Mouse (Mus musculus): ENCODE results near the gene Exoc6.
A peak's percentile ranks its signal among the peaks of the same experiment; 100 is the strongest.
"Not testable (repeated sequence)": the region's sequence is repeated elsewhere in the genome, so short reads cannot be mapped to it uniquely, and the experiment has no call there.

The Exoc6 gene

DNA sequence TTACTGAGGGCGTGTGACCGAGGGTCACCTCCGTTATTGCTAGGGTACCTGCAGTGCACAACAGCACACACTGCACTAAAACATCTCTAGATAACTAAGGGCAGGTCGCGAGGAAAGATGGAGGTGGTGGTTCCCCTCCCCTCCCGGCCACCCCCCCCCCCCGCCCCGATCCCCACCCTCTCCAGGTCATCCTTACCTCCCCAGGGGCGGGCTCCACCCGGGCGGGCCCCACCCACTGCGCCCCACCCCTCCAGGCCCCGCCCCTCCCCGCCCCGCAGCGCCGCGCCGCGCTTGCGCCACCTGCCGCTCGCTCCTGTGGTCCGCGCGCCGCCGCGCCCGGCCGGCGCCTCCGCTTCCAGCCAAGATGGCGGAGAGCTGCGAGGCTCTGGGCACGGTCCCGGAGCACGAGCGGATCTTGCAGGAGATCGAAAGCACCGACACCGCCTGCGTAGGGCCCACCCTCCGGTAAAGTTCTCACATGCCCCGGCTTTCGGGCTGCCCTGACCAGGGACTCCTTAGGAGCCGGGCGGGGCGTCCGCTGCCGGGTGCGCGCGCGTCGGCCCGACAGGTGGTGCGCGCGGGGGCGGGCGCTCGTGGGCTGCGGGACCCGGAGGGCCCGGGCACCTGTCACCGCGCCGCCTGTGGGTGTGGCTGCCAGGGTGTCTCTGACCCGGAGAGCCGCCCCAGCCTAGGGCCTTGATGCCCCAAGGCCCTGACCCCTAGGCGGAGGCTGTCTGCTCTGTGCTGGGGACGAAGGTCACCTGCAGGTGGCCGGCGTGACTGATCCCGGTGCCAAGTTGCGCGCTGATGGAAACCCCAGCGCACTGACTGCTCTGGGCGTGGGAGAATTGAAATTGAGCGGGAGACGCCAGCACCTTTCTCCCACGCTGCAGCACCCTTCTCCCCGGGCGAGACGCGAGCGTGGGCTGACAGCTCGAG is at the start of gene Exoc6:
Gene Exoc6 (plus strand): TSS at position 318 of the 939 bp plus-strand sequence.
- peak; percentile 78 to 87 for DNase-seq

DNA sequence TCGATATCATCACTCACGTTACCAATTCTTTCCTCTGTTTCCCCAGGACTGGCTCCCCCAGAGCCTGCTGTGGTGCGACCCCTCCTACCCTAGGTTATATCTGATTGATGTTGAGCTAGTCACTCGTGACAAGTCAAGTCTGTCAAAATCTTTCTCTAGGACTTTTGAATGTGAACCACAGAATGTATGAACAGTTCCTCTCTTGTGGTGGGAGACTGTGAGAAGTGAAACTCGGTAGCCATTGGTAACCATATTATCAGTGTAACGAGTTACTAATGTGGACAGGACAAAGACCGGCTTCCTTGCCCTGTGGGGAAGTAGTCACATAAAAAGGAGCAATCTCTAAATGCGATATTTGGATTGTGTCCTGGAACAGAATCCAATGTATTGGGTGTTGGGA is 47.2 kb upstream of the Exoc6 start:
- DNase-seq: no peak

DNA sequence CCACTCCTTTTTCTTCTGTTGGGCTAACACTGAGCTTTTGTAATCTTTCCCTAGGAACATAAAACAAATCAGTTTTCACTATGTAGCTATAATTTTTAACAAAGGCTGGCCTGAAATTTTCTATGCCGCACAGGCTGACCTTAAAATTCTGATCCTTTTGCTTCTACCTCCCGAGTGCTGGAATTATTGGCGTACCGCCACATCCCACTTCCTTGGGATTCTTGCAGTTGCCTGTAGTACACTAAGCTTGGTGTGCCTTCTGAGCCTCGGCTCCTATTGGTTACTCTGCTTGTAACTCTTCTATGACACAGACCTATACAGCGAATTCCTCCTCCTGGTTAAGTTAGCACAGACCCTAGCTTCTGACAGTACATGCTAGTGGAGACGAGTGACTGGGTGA is 44.2 kb upstream of the Exoc6 start:
- DNase-seq: no peak

DNA sequence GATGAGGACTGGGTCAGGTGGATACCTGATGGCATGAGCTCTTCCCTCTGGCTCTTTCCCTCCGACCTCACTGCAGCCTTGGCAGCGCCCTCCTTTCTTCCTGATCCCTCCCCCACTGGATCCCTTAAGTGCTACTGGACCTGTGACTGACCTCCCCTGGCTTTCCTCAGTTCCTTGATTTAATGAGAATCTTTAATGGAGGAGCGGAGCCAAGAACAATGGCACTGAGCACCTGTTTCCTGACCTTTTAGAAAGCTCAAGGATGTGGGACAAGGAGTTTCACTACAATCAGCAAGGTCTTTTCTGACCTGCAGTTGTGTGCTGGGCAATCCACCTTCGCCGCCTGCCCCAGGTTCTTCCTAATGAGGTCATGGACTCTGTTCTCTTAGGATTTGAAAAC is 43.6 kb upstream of the Exoc6 start:
- no peak for DNase-seq

DNA sequence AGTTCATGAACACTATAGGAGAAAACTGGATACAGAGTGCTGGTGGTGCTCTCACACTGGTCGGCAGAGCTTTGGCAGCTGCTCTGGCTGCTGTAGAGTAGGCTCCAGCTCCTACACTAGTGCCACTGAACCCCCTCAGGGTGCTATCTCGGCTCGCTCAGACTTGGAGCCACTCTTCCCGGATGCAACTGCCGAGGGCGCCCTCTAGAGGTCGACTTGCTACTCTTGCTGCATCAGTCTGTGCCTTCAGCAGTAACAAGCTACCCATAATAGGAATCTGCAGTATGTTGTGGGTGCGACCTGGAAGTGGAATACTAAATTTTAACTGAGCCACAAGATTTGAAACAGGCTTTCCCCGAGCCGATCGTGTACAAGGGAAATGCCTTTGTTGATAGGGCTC is 40.5 kb upstream of the Exoc6 start:
- peak; percentile 44 to 75 for DNase-seq

DNA sequence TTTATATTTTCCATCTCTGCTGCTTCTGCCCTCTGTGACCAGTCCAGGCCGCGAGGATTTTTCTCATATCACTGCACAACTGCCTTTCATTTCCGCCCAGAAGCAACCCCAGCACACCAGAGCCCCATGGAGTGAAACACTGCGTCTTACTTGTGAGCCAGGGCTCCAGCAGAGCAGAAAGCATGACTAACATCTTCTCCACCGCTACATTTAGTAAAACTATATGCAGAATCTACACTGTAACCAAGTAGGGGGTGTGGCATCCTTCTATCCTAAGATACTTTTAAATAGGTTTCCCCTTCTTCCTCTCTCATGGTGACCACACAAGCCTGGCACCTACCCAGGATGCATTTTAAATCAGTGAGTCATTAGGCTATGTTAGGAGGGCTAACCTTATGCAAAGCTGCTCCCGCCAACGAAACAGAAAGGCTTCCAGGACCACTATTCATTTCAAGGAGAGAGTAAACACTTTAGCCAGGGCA is 35.4 kb upstream of the Exoc6 start:
- DNase-seq: no peak

DNA sequence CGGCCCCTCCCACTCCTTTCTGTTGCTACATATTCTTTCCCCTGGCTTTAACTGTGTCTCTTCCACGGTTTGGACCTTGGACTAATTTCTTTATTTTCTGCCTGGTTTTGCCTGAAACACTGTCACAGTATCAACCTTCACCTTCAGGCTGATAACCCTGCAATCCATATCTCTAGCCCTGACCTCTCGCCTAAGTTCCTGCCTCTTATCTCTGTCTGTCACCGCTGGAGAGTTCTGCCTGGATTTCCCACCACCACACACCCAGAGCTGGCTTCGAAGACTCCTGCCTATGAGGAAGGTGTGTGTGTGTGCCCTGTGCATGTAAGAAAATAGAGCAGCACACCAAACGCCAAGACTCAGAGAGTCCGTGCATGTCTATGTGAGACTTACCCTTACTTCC is 32.8 kb upstream of the Exoc6 start:
- no peak for DNase-seq

DNA sequence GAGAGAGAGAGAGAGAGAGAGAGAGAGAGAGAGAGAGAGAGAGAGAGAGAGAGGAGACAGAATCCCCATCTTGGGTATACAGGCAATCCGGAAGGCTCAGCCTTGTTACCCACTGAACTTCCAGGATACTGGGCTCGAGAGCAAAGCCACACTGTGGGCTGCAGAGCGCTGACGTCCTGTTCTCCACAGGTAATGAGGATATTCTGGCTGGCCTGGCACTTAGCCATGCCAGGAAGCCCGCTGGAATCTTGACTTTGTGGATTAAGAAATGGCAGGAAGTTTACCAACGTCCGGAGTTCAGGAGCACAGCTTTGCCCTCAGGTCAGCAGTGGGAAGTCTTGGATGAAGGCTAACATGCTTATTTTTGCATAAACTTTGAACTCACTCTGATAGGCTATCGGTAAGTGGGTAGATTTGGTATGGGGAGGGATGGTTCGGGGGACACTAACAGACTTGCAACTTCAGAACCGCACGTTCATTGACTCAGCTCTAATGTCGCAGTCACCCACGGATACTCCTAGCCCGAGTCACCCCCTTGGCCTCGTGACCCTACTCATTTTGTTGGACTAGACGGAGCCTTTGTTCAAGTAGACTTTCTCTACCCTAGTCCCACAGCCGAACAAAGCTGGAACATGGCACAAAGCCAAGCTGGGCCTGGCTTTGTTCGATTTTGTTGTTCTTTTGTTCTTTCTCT is 29.3 kb upstream of the Exoc6 start:
- DNase-seq: no peak

DNA sequence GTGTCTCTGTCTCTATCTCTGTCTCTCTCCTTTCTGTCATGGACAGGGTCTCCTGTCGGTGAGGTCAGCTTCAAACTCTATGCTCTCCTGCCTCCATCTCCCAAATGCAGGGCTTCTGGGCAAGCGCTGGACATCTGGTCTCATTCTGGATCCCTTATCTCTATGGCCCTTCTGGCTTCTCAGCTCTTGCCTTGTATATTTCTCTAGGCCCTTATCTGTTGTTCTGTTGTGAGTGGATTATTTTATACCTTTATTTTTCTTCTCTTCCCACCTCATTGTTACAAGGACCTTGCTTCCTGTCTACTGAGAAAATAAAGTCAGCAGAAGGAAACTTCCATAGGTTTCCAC is 28.8 kb upstream of the Exoc6 start:
- no peak for DNase-seq

DNA sequence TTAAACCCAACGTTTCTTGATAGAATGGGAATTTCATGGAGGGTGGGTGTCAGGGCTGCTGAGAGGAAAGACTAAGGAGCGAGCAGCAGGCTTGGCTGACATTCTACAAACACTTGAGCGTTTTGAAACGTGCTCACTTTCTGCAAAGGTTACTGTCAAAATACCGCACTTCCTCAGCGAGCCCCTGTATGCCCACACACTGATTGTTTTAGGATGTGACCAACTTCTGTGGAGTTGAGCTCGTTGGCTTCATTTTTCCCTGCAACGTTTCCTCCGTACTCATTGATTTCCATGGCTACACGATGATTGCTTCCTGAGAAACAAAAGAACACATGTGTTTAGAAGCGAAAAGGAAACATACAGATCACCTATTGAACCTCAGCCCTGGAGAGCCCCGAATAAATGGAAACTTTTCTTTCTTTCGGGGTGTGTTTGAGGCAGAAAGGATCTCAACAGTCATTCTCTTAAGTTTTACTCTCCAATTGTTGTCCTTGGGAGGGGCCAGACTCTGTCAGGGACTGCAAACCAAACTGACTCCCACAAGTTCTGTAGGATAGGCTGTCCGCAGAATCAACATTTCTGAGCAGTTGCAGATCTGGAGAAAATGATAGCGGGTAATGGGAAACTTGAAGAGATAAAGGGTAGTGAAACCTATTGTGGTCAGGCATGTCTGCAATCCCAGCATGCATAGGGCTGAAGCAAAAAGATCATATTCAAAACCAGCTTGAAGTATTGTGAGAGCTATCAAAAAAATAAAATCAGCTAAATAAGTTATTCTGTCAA is 26.7 kb upstream of the Exoc6 start:
- no peak for DNase-seq

DNA sequence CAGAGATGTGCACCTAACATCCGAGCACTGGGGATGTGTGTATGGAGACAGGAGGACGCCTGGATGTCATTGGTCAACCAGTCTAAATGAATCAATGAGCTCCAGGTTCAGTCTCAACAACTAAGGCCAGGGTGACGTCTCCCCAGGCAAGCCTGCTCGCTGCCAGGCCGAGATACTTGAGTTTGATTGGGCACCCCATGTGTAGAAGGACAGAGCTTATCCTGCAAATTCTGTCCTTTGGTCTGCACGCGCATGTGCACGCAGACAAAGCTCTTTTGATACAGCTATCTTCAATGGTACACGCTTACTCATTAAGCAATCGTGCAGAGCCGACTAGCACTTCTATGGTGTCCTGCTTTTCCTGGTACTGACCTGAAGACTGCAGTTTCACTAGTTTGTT is 24.3 kb upstream of the Exoc6 start:
- DNase-seq: no peak

DNA sequence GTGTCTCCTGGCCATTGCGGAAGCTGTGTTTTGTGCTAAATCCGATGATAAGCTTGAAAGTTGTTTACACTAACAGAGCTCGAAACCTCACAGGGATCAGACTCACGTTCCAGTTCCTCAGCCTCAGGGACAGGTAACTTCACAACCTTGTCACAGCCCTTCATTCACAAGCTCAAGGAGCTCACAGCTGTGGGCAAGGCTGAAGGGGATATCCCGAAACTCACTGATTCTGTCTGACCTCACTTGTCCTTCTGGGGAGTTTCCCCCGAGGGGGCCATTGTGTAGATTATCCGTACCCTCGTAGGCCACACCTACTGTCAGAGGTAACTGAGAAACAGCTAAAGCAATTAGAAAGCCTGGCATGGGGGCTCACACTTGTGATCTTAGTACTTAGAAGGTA is 23.4 kb upstream of the Exoc6 start:
- no peak for DNase-seq

DNA sequence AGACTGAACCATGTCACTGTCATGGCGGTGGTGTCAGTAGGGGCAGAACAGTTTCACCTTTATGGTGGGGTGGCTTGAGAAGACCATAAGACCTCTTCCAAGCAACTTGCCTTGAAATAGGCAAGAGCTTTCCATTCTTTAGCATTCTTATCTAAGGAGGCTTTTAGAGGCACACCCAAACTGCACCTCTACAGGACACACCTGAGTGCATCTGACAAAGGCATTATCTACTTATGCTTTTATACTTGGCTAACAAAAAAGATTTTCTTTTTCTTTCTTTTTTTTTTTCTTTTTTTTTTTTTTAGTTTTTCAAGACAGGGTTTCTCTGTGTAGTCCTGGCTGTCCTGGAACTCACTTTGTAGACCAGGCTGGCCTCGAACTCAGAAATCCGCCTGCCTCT is 22.5 kb upstream of the Exoc6 start:
- DNase-seq: not testable (repeated sequence)

DNA sequence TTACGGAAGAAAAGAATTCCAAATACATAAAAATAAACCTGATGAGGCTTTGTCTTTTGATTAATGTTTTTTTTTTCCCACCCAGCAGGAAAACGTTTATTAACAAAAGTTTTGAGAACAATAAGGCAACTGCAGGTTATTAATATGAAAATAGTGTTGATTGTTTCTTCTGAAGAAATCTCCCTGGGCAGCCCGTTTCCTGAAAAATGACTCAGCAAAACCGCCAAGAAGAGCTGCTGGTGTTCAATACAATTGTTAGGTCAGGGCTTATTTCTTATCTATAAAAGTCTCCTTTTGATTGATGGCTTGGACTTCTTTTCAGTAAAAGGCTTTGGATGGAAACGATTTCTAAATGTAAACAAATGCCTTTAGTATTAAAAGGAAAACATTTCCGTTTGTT is 21.6 kb upstream of the Exoc6 start:
- DNase-seq: no peak

DNA sequence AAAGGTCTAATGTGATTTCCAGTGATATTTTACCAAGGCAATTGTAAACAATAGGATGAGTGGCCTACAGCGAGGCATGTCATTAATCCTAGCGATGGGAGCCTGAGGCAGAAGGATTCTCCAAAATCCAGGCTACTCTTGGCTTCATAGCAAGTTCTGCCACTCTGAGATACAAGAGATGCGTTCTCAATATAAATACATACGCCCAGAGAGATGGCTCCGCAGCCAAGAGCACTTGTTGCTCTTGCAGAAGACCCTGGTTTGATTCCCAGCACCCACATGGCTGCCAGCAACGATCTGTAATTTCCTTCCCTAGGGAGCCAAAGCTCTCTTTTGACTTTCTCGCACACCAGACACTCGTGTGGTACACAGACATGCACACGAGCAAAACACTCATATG is 20.9 kb upstream of the Exoc6 start:
- DNase-seq: no peak

DNA sequence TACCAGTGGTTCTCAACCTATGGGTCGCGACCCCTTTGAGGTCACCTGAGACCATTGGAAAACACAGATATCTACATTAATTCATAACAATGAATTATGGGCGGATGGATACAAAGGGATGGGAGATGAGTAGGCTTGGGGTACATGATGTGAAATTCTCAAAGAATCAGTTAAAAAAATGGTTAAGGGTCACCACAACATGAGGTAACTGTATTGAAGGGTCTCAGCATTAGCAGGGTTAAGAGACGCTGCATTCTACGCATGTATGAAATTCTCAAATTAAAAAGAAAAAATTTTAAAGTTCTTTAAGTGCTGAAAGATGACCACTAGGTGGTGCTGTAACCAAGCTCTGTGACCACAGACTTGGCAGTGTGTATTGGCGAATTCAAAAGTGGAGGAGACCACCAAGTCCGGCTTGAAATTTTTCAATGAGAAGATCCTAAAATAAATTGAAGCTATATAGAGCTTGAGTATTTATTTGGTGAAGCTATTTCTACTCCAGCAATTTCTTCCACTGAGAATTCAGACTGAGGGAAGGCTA is 20.2 kb upstream of the Exoc6 start:
- peak; percentile 70 to 76 for DNase-seq

DNA sequence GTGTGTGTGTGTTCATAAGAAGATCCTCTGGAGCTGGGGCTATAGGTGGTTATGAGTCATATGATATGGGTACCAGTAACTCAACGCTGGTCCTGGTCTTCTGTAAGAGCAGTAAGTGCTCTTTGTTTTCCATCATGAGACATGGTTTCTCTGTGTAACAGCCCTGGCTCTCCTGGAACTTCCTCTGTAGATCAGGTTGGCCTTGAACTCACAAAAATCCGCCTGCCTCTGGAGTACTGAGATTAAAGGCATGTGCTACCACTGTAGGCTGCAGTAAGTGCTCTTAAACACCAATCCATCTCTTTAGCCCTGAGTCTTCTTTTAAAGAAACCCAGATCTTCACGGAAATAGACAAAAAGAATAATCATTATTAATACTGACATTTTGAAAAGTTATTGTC is 19.6 kb upstream of the Exoc6 start:
- DNase-seq: no peak

DNA sequence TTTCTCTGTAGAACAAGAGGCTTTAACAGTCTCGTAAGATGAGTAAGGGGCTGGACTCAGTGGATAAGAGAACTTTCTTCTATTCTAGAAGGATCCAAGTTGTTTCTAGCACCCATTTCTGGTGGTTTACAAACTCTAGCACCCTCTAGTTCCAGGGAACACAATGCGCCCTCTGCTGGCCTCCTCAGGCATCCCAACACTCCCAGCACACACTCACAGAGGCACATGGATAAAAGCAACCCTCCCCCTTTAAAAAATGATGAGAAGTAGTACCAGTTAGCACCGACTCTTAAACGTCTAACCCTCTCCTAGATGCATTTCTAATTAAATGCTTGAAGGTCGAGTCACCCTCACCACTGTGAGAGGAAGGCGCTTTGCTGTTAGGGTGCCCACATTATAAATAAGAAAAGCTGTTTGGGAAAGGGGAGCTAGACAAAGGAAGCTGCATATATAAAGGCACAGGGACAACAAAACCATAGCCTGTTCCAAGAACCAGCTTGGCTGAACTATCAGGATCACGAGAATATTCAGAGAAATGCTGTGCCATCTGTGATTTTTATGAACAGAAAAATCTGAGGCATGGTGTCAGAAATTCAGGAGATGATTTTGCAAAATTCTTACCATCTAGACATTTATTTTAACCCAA is 18.9 kb upstream of the Exoc6 start:
- peak in 1 of 2 experiments; percentile 48 for DNase-seq

DNA sequence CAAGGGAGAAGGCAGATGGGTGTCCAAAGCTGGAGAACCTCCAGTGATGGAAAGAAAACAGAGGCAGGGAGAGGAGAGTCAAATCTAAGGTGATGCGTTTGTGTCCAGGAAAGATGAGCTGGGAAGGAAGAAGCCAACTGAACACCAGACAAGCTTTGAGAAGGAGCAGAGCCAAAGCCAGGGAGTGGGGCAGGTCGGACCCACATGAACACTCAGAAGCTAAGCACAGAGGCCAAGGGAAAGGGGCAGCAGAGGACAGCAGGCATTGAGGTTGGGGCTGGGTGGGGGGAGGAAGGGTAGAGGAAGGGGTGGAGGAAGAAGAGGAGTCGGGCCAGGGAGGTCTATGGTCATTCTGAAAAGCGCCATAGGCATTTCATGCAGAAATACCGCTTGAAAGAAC is 17.0 kb upstream of the Exoc6 start:
- no peak for DNase-seq

DNA sequence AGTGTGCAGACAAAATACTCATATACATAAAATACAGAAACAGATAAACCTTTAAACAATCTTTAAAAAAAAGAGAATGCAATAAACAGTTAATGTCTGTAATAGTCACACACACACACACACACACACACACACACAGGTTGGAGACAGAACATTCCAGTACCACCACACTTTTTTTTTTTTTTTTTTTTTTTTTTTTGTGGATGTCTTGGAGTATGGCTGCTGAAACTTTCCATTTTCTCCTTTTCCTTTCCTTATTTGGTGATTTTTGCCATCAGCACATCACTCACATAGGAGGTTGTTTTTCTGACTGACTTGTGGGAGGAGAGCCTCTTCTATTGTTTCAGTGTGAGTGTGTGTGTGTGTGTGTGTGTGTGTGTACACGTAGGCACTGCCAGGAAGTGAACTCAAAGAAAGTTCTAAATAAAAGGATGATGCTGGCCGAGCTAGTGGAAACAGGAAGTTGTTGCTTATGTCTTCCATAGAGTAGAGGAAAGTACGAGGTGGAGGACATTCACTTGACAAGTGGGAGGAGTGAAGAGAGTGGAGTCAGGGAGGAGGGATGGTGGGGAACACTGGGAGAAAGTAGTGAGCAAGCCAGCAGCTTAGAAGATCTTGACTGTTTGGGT is 15.4 kb upstream of the Exoc6 start:
- no peak for DNase-seq

DNA sequence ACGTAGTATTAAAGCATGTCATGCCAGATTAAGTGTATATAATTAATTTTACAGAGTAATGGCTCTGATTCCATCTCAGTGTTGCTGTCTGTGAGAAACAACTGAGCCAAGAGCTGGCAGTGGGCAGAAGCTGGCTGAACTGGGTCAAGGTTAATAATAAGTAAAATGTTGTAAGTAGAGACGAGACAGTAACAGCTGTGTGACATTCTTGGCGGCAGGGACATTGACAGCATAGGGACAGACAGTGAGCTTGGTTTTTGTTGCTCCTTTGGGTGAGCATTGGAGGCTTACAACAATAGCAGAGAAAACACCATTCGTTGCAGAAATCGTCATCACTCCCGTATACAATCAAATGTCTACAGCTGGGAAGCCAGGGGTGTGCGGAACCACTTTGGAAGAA is 13.8 kb upstream of the Exoc6 start:
- DNase-seq: no peak

DNA sequence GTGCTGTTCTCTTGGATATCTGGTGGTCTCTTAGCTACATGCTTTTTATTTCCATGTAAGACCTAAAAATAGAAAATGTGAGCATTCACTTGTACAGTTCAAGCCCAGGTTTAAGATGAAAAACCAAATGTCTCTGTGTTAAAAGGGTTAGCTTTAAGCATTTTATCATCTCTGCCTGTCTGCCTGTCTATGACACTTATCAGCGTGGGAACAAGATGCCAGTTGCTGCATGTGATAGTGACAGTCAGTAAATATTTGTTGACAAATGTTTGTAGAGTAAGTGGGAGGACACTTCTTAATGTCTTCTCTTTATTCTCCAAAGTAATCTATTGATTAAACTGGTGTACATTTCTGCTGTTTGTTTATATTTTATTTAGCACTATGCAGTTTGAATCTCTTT is 12.5 kb upstream of the Exoc6 start:
- no peak for DNase-seq

All from cerebellum, postnatal 14 days (tissue).